Mouse (Mus musculus) heart, adult 9 months (tissue): Measurements from ENCODE around the gene Gdf9.

Experiments used
- DNase-seq, 2 experiments: peaks; one replicate each; pipeline ENCODE4 v3.0.0; 2022; ENCODE audit warnings: low spot score in 2 of 2

Gene Gdf9

DNA sequence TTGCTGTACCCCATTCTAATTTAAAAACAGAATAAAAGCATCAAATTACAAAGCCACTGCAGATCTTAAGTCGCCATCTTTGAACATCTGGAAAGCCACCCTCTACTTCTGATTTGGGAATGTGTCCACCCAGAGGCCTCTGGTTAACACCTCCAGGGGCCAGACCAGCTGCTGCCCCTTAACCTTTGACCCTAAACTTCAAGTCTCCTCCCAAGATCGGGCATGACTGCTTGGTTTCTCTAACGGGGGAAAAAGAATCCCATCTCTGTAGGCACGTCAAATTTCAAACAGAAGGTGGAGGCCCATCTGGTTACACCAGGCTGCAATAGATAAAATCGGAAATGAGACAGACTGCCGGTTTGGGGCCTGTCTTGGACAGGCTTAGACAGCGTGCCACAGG, 47.0 kb downstream of the Gdf9 start:
- DNase-seq, result no peak

DNA sequence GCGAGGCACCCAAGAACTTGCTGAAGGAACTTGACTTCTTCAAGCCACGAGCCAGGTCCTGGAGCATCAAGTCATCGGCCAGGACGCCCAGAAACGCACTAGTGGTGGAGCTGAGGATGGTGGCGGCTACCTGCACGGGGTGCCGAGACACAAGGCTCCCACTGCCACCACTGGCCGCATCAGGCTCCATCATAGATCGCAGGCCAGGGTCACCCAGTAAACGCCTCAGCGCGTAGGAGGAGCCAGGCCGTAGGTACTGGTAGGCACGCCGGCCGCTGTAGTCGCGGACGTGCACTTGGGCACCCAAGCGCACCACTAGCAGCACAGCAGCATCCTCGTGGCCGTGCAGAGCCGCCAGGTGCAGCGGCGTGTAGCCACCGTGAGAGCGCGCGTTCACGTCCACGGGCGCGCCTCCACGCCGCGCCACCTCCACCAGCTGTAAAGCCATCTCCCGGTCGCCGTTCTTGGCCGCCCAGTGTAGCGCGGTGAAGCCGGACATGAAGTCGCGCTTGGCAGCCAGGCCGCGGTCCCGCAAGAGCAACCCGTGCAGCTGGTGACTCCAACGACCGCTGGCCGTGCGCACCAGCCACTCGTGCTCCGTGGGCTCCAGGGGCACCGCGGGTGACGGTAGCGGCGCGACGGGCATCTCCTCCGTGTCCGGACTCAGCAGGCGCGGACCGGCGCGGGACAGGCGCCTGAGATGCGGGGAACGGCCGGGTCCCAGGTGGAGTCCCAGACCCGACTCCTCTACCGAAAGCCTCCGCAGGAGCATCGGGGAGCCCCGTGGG, 47.8 kb downstream of the Gdf9 start:
- DNase-seq, result no peak

DNA sequence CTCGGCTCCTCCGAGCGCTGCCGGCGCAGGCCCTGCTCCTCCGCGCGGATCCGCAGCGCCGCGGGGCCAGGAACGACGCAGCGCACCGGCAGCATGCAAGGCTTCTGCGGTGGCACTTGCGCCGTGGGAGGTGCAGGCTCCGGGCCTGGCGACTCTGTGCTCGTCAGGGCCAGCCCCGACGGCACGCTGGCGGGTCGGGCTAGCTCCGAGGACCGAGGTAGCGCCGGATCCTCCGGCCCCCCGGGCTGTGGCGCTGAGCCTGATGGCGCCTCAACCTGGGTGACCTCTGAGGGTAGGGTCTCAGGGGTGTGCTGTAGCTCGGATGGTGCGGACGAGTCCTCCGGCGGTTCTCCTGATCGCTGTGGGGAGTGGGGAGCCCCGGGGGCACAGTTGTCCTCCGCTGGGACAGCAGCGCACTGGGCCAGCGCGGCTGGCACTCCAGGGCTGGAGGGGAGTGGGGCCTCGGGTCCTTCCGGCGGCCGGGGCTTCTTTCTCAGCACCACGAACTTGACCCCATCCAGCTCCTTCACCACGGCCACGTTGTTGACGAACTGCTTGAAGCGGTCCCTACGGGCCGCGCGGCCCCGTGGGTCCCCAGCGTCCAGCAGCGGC, 48.5 kb downstream of the Gdf9 start:
- no peak for DNase-seq

DNA sequence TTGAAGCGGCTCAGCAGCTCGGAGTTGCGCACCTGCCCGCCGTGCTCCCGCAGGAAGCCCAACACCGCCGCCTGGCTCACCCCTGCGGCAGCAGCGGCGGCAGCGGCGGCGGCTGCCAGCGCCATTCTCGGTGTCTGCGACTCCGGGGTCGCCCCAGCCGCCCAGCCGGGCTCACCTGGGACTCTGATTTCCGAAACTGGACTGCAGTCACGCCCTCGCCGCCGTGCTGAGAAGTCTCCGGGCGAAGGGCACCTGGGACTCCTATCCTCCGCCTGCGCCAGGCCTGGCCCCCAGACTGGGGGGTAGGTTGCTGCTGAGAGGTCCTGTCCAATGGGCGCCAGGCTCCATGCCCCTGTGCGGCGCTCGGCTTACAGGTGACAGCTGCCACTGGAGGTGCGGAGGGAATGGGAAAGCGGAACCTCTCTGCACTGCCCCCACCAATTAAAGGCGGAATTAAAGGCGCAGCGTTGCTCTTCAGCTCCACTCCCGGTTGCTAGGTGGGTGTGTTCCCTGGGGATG, 49.0 kb downstream of the Gdf9 start, which contains the start of the genes Gm9945 and Sowaha:
Gene Gm9945, plus strand, starts transcription at position 384 of the 519 bp plus-strand sequence.
Gene Sowaha, minus strand, starts transcription at position 492 of the 519 bp plus-strand sequence.
- no peak for DNase-seq

DNA sequence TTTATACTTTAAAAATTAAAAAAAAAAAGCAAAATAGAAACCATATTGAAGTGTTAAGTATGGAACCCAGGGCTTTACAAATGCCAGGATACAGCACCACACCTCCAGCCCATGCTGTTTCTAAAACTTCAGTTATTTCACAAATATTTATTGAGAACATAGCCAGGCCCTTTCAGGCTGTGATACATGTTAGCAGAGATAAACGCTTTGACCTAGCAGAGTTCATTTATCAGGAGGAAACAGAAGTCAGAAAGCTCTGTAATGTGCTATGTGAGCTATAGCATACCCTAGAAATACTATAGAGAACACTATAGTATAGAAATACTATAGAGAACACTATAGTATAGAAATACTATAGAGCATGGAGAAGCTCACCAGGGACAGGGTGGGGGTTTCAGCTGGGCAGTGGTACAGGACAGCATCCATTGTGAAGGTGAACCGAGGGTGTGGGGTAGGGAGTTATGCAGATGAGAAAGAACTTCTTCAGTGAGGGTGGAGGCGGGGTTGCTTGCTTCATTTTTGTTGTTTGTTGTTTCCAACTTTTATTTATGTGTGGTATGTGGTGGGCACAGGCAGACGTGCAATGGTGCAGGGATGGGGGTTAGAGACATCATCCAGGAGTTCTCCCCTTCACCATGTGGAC, 50.4 kb downstream of the Gdf9 start:
- no peak for DNase-seq

DNA sequence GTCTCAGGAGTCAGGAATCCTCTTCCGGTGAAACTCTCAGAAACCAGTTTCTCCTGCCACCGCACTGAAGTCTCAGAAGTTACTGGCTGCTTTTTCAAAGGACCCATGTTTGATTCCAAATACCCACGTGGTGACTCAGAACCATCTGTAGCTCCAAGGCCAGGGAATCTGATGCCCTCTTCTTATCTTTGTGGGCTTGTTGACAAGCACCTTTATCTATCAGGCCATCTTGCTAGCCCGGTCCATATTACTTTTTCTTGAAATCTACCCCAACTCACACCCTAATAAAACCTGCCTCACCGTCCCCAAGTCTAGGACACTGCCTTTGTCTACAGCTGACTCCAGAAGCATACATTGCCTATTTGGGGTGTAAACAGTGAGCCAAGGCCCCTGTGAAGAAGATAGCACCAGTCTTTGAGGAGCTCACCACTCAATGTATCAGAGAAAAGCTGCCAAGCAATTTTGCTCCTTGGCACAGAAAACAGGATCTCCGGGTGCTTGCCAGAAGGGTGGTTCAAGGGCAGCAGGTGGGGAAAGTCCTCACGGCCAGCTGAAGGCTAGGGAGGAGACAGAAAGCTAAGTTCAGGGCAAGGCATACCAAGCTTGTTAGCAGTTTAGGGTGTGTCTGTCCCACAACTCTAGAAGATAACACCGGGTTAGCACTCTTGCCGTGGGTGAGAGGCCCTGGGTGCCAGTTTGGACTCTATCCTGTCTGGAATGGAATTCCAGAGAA, 52.5 kb downstream of the Gdf9 start:
- no peak for DNase-seq

DNA sequence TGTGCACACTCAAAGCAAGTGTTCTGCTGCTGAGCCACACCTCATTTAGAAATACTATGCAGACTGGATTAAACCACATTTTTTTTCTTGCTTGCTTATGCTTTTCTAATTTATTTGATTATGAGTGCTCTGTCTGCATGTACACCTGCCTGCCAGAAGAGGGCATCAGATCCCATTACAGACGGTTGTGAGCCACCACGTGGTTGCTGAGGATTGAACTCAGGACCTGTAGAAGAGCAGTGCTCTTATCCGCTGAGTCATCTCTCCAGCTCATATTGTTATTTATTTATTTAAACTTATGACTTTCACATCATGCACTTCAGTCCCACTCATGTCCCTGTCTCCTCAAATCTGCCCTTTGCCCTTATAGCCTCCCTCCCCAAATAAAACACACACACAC, 54.9 kb downstream of the Gdf9 start:
- no peak for DNase-seq

DNA sequence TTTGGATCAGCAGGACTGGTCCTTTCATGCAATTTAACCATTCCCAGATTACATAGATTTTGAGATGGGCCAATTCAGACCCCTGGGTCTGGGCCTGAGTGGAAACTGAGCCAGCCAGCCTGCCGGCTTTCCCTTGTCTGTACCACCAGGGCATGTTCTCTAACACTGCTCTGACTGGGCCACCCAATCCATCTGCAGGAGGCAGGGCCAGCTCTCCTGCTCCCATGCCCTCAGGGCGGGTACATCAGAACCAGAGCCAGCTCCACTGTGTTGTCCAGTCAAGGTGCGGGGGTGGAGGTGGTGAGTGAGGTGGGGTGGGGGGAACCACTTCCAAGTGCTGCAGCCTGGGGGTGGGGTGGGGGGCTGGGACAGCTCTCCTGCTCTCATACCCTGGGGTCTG, 55.5 kb downstream of the Gdf9 start:
- DNase-seq, result no peak

DNA sequence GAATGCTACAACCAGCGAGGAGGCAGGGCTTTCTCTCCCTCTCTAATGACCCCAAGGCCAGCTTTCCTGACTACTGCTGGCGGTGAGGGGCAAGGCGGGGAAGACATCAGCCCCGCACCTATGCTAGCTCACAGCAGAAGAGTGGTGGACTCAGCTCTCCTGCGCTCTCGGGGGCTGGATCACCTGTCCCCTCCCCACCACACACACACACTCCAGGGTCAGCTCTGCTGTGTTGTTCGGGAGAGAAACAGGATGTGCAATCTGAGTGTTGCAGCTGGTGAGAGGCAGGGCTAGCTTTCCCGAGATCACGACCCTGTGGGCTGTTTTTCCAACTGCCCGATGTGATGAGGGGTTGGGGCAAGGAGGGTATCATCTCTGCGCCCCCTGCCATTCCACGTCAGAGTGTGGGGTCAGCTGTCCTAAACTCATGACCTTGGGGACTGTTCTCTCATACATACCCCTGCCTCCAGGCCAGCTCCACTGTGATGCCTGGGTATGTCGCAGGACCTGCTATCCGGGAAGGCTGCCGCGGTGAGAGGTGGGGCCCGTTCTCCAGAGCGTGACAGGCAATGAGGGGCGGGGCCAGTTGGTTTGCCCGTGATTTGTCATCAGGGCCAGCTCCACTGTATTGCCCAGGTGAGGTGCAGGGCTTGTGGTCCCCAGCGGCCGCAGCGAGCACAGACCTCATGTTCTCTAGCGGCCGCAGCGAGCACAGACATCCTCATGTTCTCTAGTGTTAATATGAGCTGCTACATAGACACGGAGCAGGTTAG, 56.2 kb downstream of the Gdf9 start:
- no peak for DNase-seq
